Mouse (Mus musculus) MEL (cell line): ENCODE results near the gene N4bp1. TPM values are rescaled to one million over a fixed set of nuclear protein-coding genes. Genes with fewer than 3 reads are reported as not detected.

Source experiments
- DNase-seq: peaks from one replicate; pipeline ENCODE4 v3.0.0; 2011; ENCODE audit warnings: low read depth, low spot score
- H3K27ac ChIP-seq: 2 replicates; pipeline ENCODE4 v1.5.1; 2012; ENCODE audit warnings: low read depth, mild to moderate bottlenecking, control low read depth, low read length, moderate library complexity; ENCODE audit not compliant: control insufficient read depth
- H3K27me3 ChIP-seq, 2 experiments: fragments of 150-350 bp in 1 of 2; sonication (generic) in 1 of 2; 2 replicates each; pipeline ENCODE4 v1.6.1; 2012; ENCODE audit warnings: low read length in 2 of 2, mild to moderate bottlenecking in 2 of 2, improper control_type of control experiment in 1 of 2, moderate library complexity in 1 of 2; ENCODE audit not compliant: insufficient read depth in 2 of 2, control insufficient read depth in 1 of 2
- H3K36me3 ChIP-seq, 2 experiments: 2 replicates each; pipeline ENCODE4 v1.6.1; 2012 to 2014; ENCODE audit warnings: low read length in 2 of 2, improper control_type of control experiment in 1 of 2, inconsistent platforms in 1 of 2, mild to moderate bottlenecking in 1 of 2; ENCODE audit not compliant: insufficient read depth in 2 of 2, control insufficient read depth in 1 of 2
- H3K4me1 ChIP-seq, 2 experiments: fragments of 150-350 bp in 1 of 2; sonication (generic) in 1 of 2; 2 replicates each; pipeline ENCODE4 v1.6.1; 2012; ENCODE audit warnings: low read length in 2 of 2, improper control_type of control experiment in 1 of 2, mild to moderate bottlenecking in 1 of 2; ENCODE audit not compliant: insufficient read depth in 2 of 2, control insufficient read depth in 1 of 2
- H3K4me3 ChIP-seq, 2 experiments: fragments of 150-350 bp in 1 of 2; sonication (generic) in 1 of 2; 2 replicates each; pipeline ENCODE4 v1.5.1; 2012; ENCODE audit warnings: low read depth in 2 of 2, low read length in 2 of 2, mild to moderate bottlenecking in 2 of 2, moderate library complexity in 2 of 2, control low read depth in 1 of 2, improper control_type of control experiment in 1 of 2; ENCODE audit not compliant: control insufficient read depth in 1 of 2, insufficient read depth in 1 of 2
- H3K79me2 ChIP-seq: 2 replicates; pipeline ENCODE4 v1.6.1; 2012; ENCODE audit warnings: mild to moderate bottlenecking, low read length, moderate library complexity; ENCODE audit not compliant: control insufficient read depth, poor library complexity, insufficient read depth
- H3K9ac ChIP-seq: 2 replicates; pipeline ENCODE4 v1.6.1; 2012; ENCODE audit warnings: low read depth, mild to moderate bottlenecking, control low read depth, low read length, moderate library complexity; ENCODE audit not compliant: control insufficient read depth, poor library complexity, severe bottlenecking
- H3K9me3 ChIP-seq: fragments of 150-350 bp; sonication (generic); replicated peaks from 2 replicates; pipeline ENCODE4 v1.6.1; 2012; ENCODE audit warnings: mild to moderate bottlenecking, low read length, improper control_type of control experiment, moderate library complexity; ENCODE audit not compliant: insufficient read depth
- BHLHE40 ChIP-seq: IDR thresholded peaks from 2 replicates; pipeline ENCODE4 v1.6.1; 2012; ENCODE audit warnings: low read depth, mild to moderate bottlenecking, inconsistent platforms, low read length, improper control_type of control experiment, borderline replicate concordance
- CHD1 ChIP-seq: IDR thresholded peaks from 2 replicates; pipeline ENCODE4 v1.6.1; 2012; ENCODE audit warnings: low read depth, mild to moderate bottlenecking, inconsistent platforms, low read length, improper control_type of control experiment
- CHD2 ChIP-seq: IDR thresholded peaks from 2 replicates; pipeline ENCODE4 v1.6.1; 2011; ENCODE audit warnings: low read length, improper control_type of control experiment
- ETS1 ChIP-seq: IDR thresholded peaks from 2 replicates; pipeline ENCODE4 v1.6.1; 2012; ENCODE audit warnings: low read depth, mild to moderate bottlenecking, inconsistent platforms, low read length, improper control_type of control experiment, moderate library complexity
- GABPA ChIP-seq: IDR thresholded peaks from 2 replicates; pipeline ENCODE4 v1.6.1; 2012; ENCODE audit warnings: low read depth, mild to moderate bottlenecking, inconsistent platforms, low read length, improper control_type of control experiment, moderate library complexity
- HCFC1 ChIP-seq: IDR thresholded peaks from 2 replicates; pipeline ENCODE4 v1.6.1; 2012; ENCODE audit warnings: low read depth, mild to moderate bottlenecking, inconsistent platforms, low read length, improper control_type of control experiment, moderate library complexity
- MAX ChIP-seq: IDR thresholded peaks from 2 replicates; pipeline ENCODE4 v1.6.1; 2011; ENCODE audit warnings: low read length, improper control_type of control experiment
- MAZ ChIP-seq: IDR thresholded peaks from 2 replicates; pipeline ENCODE4 v1.6.1; 2012; ENCODE audit warnings: low read depth, mild to moderate bottlenecking, inconsistent platforms, low read length, improper control_type of control experiment
- MEF2A ChIP-seq: IDR thresholded peaks from 2 replicates; pipeline ENCODE4 v1.6.1; 2014; ENCODE audit warnings: low read depth, mild to moderate bottlenecking, inconsistent platforms, low read length, improper control_type of control experiment; ENCODE audit not compliant: poor library complexity, insufficient replicate concordance, severe bottlenecking; ENCODE audit errors: extremely low read depth
- MXI1 ChIP-seq: IDR thresholded peaks from 2 replicates; pipeline ENCODE4 v1.6.1; 2011; ENCODE audit warnings: mild to moderate bottlenecking, low read depth, low read length, improper control_type of control experiment
- MYB ChIP-seq: IDR thresholded peaks from 2 replicates; pipeline ENCODE4 v1.6.1; 2011; ENCODE audit warnings: mild to moderate bottlenecking, low read depth, low read length, improper control_type of control experiment
- MYC ChIP-seq: IDR thresholded peaks from 2 replicates; pipeline ENCODE4 v1.6.1; 2011; ENCODE audit warnings: low read depth, mild to moderate bottlenecking, low read length, improper control_type of control experiment, moderate library complexity
- NELFE ChIP-seq: IDR thresholded peaks from 2 replicates; pipeline ENCODE4 v1.6.1; 2011; ENCODE audit warnings: low read depth, low read length, improper control_type of control experiment
- POLR2AphosphoS2 ChIP-seq: IDR thresholded peaks from 2 replicates; pipeline ENCODE4 v1.6.1; 2011; ENCODE audit warnings: low read length, improper control_type of control experiment
- POLR2AphosphoS5 ChIP-seq: IDR thresholded peaks from 2 replicates; pipeline ENCODE4 v1.6.1; 2012; ENCODE audit warnings: low read depth, borderline replicate concordance, mild to moderate bottlenecking, inconsistent platforms, low read length, moderate library complexity, mixed read lengths
- SMC3 ChIP-seq: IDR thresholded peaks from 2 replicates; pipeline ENCODE4 v1.6.1; 2011; ENCODE audit warnings: low read depth, low read length, improper control_type of control experiment
- TBP ChIP-seq: IDR thresholded peaks from 2 replicates; pipeline ENCODE4 v1.8.0; 2011; ENCODE audit warnings: low read depth, low read length, improper control_type of control experiment
- TCF12 ChIP-seq: IDR thresholded peaks from 2 replicates; pipeline ENCODE4 v1.6.1; 2014; ENCODE audit warnings: low read depth, mild to moderate bottlenecking, inconsistent platforms, low read length, improper control_type of control experiment, moderate library complexity
- USF1 ChIP-seq: IDR thresholded peaks from 2 replicates; pipeline ENCODE4 v1.6.1; 2014; ENCODE audit warnings: low read depth, mild to moderate bottlenecking, inconsistent platforms, low read length, improper control_type of control experiment, moderate library complexity
- ZC3H11A ChIP-seq: IDR thresholded peaks from 2 replicates; pipeline ENCODE4 v1.6.1; 2012; ENCODE audit warnings: low read depth, mild to moderate bottlenecking, inconsistent platforms, low read length, improper control_type of control experiment
- ZMIZ1 ChIP-seq: IDR thresholded peaks from 2 replicates; pipeline ENCODE4 v1.6.1; 2012; ENCODE audit warnings: low read depth, mild to moderate bottlenecking, inconsistent platforms, low read length, improper control_type of control experiment, moderate library complexity
- polyA plus RNA-seq, 2 experiments: library from polyadenylated mRNA; stranded (reverse) in 1 of 2; unstranded in 1 of 2; fragments of >175 nt in 1 of 2; fragments of >200 nt in 1 of 2; gene quantifications; 2 replicates each; pipeline versions ENCODE4 v1.2.1 to v1.2.4; 2012; ENCODE audit warnings: low replicate concordance in 2 of 2, low read depth in 1 of 2; ENCODE audit not compliant: insufficient read length in 2 of 2, insufficient read depth in 1 of 2, missing spikeins in 1 of 2
- total RNA-seq: library from RNA; depleted of rRNA; stranded (reverse); fragments of 300-350 nt; gene quantifications from 2 replicates; pipeline ENCODE4 v1.2.3, GENCODE M21; 2012

The N4bp1 gene
- total and polyA plus RNA-seq, 3 experiments, result 13.4 to 24.0 TPM; not detected in 1

DNA sequence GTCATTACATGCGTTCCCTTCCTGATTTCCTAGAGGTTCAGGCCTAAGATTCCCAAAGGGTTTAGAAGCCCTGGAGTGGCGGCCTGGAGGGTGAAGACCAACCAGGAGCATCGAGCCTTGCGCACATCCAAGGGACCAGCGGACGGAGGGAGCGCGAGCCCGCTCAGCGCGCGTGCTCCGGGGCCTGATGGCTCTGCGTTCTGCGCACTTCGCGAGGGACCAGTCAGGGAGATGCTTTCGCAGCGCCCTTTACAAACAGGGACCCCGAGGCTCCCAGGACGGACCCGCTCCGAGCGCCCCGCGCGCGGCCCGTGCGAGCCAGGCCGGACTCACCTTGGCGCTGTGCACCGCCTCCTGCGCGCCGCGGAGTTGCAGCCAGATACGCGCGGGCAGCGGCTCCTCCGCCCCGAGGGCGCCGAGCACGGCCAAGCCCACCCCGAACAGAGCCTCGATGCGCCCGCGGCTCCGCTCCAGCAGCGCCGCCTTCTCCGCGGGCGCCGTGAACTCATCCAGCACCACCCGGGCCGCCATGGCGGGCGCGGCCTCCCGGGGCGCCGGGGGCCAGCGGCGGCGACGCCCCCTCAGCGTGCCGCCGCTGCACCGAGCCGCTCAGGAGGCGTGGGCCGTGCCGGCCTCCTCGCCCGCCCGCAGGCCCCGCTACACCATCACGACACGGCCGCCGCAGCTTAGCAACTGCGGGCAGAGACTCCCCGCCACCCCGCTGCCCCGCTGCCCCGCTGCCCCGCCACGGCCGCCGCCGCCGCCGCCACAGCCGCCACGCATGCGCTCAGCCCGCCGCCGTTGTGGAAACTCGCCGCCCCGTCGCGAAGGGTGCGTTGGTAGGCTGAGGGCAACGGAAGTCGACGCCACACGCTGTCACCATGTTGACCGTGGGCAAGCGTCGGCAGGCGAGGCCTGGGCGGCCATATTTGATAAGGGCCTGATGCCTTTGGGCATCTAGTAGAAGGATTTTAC lies at the start of gene N4bp1 (continued):
- TF ChIP-seq ETS1, result peak; percentile 52; the same call in 1 of the 2 replicates
- TF ChIP-seq, all 39 proteins: peak for 20

DNA sequence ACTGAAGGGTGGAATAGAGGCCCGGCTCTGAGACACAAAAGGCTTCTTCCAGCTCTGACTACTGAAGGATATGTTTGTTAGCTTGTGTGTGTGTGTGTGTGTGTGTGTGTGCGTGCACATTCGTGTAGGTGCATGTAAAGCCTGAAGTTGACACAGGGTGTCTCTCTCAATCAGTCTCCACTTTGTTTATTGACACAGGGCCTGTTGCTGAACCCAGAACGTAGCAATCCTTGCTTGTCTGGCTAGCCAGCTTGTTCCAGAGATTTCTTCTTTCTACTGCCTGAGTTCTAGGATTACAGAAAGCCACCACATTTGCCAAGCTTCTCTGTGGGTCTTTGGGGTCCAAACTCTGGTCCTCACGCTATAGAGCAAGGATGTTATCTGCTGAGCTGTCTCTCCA lies 49.8 kb upstream of the N4bp1 start:
- H3K4me3 ChIP-seq, result no peak overlapping the region
- H3K36me3 ChIP-seq, result no peaks in the 10 kb centered on the region
- no peaks in the 10 kb centered on the region for H3K9me3 ChIP-seq
- TF ChIP-seq NELFE (no peak), ZMIZ1 (no peak), TBP (no peak)
- no peaks in the 10 kb centered on the region; a peak in 1 of 4 replicates for H3K27me3 ChIP-seq
- DNase-seq, result no peak
- H3K27ac ChIP-seq, result no peak overlapping the region
- no peaks in the 10 kb centered on the region for H3K4me1 ChIP-seq
- H3K9ac ChIP-seq, result no peak overlapping the region
- no peaks in the 10 kb centered on the region for H3K79me2 ChIP-seq

DNA sequence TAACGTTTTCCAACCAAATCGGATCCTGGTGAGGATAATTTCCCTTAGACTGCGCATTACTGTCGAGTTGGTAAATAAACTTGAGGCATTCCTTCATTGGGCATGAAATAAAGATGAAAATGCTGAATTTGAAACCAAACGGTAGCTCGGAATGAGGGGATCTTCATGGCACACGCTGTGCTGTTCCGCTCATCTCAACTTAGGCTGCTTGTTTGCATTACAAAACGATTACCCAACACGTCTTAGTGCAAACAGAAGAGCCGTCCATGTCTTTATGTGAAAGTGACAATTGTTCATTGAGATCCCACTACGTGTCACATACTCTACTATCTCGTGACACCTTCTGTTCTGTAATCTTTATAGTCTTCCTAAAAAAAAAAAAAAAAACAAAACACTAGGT lies 49.3 kb upstream of the N4bp1 start:
- no peaks in the 10 kb centered on the region; a peak in 1 of 4 replicates for H3K27me3 ChIP-seq
- no peaks in the 10 kb centered on the region for H3K36me3 ChIP-seq
- H3K79me2 ChIP-seq, result no peaks in the 10 kb centered on the region
- H3K9ac ChIP-seq, result no peak overlapping the region
- TF ChIP-seq POLR2AphosphoS5 (no peak), USF1 (no peak), HCFC1 (no peak), CHD2 (no peak), SMC3 (no peak), CHD1 (no peak), ZC3H11A (no peak), BHLHE40 (no peak), MAZ (no peak), MXI1 (no peak), MYB (no peak), TCF12 (no peak), ETS1 (no peak), MAX (no peak), POLR2AphosphoS2 (no peak), MEF2A (no peak), MYC (no peak), GABPA (no peak)
- H3K4me1 ChIP-seq, result no peaks in the 10 kb centered on the region
- no peak overlapping the region for H3K27ac ChIP-seq
- H3K4me3 ChIP-seq, result no peak overlapping the region
- H3K9me3 ChIP-seq, result no peaks in the 10 kb centered on the region
- no peak for DNase-seq
